Mouse (Mus musculus): ENCODE measurements around the gene Gm26897. TPM values are rescaled to one million over a fixed set of nuclear protein-coding genes. Genes with fewer than 3 reads are reported as not detected.

The Gm26897 gene
- total RNA-seq, 2 experiments from 2014 or later, result not detected

DNA sequence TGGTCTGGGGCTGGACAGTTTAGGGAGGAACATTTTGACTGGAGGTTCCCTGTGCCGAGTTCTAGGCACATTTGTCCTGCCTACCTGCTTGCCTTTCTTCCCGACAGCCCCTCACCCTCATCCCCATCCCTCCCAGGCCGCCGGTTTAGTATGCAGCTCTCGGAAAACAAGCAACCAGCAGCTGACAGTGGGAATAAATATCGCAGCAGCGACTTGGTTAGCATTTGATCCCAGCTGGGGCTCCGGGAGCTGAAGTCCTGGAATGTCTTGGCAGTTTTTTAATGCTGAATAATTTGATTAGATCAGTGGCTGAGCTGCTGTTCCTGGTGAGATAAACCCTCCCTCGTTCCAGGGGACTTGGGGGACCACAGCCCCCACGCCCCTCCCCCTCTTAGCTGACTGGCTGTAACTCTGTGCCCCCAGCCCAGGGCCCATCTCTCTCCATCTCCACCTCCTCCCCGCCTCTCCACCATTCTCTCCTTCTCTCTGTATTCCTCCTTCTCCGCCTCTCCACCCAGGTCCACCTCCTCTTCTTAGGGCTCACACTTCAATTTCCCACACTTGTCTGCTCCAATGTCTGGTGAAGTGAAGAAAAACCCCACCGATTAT is 8.7 kb downstream of the Gm26897 start:
- intact Hi-C loops (cut with DNase I), result no loop called here
- DNase-seq, result no peak

DNA sequence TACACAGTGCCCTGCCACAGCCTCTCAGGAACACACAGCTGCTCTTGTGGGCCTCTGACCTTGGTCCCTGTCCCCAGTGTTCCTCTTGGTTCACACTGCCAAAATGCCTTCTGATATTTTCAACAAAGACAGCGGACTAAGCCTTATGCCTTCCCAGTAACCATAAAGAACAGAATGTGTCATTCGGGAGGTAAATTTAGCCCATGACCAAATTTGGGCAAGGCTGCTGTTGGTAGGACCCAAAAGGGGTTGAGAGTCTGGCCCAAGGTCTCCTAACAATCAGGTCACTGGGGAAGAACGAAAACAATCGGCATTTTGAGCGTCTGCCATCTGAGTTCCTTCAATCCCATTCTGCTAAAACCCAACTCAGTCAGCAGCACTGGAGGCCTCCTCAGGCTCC is 15.9 kb downstream of the Gm26897 start:
- DNase-seq, result no peak
- intact Hi-C loops (cut with DNase I), result no loop called here

DNA sequence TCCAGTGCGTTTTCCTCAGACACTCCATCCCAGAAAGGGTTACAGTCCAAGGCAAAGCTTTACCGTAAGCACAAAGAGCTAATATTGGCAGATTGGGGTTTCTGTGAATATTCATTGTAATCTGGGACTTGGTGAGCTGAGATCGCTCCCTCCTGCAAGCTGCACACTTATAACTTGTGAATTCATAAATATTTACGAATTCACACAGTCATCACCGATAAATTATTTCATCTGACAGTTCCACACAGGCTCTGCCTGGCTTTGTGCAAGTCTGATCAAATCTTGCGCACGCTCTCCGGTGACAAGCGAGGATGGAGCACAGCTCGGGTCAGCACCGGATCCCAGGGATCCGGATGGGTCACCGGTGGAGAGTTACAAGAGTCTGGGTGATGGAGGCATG is 16.4 kb downstream of the Gm26897 start:
- intact Hi-C loops (cut with DNase I), result no loop called here

GRCm38 (mm10) chr5:111754484-111755139 is 20.9 kb downstream of the Gm26897 start:
- intact Hi-C loops (cut with DNase I), result no loop called here
- no peak for DNase-seq

More for the DNA sequence above, 16.4 kb downstream of the Gm26897 start:
- DNase-seq, result no peak

- intact Hi-C loops (cut with DNase I), result no loop called here
- no peak for DNase-seq
Measured at GRCm38 (mm10) chr5:111755330-111755729, 21.6 kb downstream of the Gm26897 start.

DNA sequence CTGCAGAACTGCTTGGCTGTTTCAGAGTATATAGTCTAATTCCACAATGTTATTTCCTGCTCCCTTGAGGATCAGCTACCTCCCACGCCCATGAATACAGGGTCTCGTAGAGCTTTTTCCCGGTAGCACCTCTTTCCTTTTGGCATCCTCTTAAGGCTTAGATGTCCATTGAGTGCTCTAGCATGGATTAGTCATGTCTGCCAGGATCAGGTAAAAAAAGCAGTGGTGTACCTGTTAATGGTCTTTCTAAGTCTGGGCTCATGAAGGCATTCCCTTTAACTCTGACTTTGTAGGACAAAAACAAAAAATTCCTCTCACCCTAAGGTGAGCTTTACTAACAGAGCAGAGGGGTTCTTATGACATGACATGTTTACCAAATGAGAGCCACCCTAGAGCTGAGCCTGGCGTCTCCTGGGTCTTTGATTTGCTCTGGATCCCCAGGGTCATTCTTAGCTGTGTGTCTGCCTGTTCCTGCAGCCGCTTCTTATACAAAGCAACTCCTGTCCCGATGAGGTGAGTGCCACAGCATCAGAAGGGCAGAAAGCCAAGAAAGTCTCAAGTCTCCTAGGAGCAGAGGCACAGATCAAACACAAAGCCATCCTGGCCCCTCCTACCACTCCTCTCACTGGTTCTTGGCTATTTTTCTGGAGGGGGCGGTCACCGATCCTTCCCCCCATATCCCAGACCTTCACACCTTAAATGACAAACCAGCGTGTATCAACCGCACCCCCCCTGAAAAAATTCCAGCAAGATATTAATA is 27.2 kb downstream of the Gm26897 start:
- intact Hi-C loops (cut with DNase I), result no loop called here
- no peak for DNase-seq

GRCm38 (mm10) chr5:111761574-111761973 is 27.9 kb downstream of the Gm26897 start:
- no peak for DNase-seq
- intact Hi-C loops (cut with DNase I), result no loop called here

GRCm38 (mm10) chr5:111762085-111762484 is 28.4 kb downstream of the Gm26897 start:
- DNase-seq, result peak; percentile 53 to 58
- intact Hi-C loops (cut with DNase I), result no loop called here

DNA sequence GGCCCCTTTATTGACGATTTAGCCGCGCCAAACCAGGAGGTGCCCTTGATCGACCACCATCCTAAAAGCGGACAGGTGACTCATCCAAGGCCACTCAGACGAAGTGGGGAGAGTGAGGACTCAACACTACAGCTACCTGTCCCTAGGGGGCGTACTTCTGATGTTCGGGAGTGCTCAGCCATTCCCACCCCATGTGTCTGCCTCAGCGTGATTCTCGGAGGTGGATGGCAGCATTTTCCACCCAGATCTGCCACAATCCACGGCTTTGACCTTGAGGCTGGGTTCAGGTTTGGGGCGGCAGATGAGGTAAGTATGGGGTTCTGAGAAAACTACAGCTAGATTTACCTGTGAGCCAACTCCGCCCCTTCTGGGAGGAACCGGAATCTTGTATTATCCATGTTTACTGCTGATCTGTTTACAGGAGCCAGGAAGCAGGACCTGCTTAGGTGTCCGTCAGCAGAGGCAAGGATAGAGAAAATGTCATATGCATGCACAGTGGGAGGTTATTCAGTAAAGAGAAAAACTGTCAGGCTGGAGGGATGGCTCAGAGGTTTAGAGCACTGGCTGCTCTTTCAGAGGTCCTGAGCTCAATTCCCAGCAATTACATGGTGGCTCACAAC is 32.1 kb downstream of the Gm26897 start:
- intact Hi-C loops (cut with DNase I), result no loop called here
- DNase-seq, result no peak

DNA sequence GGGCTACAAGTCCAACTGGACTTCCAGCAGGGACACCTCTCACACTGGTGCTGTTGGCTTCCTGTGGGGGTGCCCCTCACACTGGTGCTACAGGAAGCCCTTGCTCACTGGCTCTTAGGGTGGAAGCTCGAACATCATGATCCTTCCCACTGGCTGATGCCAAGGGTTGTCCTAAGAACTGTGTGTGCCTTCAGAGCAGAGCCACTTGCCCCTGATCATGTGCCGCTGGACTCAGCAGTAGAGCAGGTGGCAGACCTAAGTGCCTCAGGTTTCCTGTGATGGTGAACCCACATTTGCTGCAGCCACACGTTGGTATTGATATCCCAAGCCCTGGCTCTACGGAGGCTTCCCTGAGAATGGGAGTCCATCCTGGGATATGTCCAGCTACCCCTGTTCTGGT is 33.0 kb downstream of the Gm26897 start:
- intact Hi-C loops (cut with DNase I), result no loop called here
- no peak for DNase-seq

DNA sequence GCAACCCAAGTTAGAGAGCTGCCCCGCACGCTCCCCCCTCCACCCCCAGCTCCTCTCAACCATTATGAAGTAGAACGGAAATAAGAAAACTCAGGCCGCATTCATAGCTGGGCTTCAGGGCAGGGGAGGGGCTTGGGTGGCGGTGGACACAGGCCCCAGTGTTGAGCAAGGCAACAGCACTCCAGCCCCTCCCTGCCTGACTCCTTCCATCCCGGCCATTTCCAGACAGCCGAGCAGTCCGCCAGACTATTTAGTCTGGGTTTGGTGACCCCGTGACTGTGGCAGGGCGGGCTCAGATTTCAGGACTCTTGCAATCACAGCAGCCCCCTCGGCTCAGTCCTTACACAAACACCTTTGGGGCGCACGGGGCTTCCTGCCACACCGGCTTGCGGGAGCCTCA is 36.5 kb downstream of the Gm26897 start:
- intact Hi-C loops (cut with DNase I), result no loop called here
- DNase-seq, result peak; percentile 41 to 53

DNA sequence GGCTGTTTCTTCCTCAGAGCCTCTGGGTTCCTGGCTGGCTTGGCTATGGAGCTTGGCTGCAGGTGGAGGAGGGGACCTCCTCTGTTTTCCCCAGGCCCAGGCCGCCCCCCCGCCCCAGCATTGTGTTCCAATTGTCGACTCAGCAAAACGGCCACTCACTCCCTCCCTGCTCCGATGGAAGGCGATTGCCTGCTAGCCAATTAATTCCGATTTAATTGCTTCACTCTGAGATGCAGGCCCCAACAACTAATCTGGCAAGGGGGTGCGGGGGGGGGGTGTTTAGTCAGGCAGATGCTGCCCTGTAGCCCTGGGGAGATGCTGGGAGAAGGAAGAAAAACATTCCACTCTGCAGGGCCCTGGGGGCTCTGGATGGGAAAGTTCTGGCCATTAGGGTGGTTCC is 38.4 kb downstream of the Gm26897 start:
- intact Hi-C loops (cut with DNase I), result no loop called here
- no peak for DNase-seq

GRCm38 (mm10) chr5:111772591-111773406 is 39.1 kb downstream of the Gm26897 start:
- DNase-seq, result no peak
- intact Hi-C loops (cut with DNase I), result no loop called here

DNA sequence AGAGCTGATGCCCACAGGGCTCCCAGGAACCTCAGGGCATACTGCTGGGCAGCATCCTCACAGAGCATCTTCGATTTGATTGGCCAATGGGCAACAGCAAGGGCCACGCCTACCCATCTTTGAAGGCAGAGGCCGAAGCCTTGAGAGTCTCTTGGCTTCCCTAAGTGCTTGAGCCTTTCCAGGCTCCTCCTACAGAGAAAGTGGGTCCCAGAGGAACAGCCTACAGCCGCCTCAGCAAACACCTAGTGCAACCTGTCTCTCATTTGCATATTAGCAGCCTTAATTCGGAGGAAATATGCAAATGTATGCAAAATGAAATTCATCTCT is 39.6 kb downstream of the Gm26897 start:
- DNase-seq, result no peak
- intact Hi-C loops (cut with DNase I), result no loop called here

- intact Hi-C loops (cut with DNase I), result no loop called here
Measured at GRCm38 (mm10) chr5:111776246-111776645, 42.5 kb downstream of the Gm26897 start.

DNA sequence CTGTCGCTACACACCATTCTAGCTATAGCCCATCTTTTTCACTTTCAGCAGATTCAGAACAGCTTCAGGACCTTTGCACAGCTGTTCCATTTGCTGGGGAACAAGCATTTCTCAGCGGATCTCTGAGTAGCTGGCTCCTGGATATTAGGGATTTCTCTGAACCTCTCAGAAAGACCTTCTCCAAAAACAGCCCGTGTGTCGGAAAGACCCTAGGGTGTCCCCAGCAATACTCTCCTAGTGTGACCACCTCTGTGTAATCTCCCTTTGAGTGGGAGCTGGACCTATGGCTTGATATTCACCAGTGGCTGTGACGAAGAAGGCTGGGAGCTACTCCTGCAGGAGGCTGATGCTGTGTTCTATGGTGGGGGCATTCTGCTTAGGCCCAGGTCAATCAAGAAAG is 44.4 kb downstream of the Gm26897 start:
- DNase-seq, result no peak
- intact Hi-C loops (cut with DNase I), result no loop called here

More at GRCm38 (mm10) chr5:111776246-111776645, 42.5 kb downstream of the Gm26897 start:
- no peak for DNase-seq

GRCm38 (mm10) chr5:111779776-111780485 is 46.2 kb downstream of the Gm26897 start:
- no peak for DNase-seq
- intact Hi-C loops (cut with DNase I), result no loop called here

Data from heart, postnatal 36 days (tissue).